Mouse (Mus musculus): ENCODE data around the gene Mfsd4b5.
"Not testable (repeated sequence)": the region's sequence is repeated elsewhere in the genome, so short reads cannot be mapped to it uniquely, and the experiment has no call there.

Mfsd4b5 gene

DNA sequence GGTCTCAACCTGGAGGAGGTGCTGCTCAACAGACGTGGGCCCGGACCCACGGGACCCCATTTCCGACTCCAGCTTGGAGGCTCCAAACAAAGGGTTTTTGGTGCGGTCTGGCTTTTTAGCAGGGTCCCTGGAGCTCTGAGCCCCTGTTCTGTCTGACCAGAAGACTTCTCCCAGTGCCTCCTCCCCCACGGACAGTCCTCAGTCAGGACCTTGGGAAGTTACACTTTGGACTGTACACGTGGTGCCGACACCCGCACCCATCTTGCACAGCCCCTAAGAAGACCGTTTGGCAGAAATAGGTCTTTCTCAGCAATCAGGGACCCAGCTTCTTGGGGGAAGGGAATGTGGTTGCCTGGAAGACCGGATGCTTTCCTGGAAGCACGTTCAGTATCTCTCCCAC, at the start of gene Mfsd4b5:
TSS of gene Mfsd4b5 (minus strand) at position 181 of the 400 bp plus-strand sequence.
- no peak for DNase-seq (ENCODE audit: low read depth, low spot score)

DNA sequence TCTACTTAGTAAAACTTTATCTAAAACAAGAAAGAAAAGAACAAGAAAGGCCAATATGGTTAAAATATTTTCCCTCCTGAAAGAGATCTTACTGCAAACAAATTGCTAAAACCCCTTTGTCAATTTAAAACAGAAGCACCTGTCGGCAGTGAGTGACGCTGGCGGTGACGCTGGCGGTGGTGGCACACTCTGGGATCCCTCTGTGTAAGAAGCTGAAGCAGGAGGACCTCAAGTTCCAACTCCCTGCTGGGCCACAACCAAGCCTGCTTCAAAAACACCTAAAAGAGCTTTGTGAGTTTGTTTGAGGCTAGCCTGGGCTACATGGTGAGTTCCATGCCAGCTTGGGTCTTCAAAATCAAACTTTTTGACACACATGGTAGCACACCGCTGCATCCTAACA, 48.5 kb upstream of the Mfsd4b5 start:
- DNase-seq (ENCODE audit: low read depth, low spot score): no peak

DNA sequence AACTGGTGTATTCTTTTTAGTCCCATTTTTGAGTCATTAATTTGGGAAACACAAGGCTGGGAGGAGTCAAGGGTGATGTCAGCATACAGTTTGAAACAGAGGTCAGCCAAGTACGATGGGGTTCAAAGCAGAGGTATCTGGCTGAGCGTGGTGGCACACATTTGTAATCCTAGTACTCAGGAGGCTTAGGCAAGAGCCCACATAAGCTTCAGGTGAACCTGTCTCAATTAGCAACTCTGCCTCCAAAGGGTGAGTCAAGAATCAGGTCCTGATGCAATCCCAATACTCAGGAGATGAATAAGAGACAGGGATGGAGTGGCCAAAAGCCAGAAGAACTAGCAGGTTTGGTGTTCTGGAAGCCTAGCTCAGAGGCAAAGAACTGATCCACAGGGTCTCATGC, 46.5 kb upstream of the Mfsd4b5 start:
- DNase-seq (ENCODE audit: low read depth, low spot score): no peak

DNA sequence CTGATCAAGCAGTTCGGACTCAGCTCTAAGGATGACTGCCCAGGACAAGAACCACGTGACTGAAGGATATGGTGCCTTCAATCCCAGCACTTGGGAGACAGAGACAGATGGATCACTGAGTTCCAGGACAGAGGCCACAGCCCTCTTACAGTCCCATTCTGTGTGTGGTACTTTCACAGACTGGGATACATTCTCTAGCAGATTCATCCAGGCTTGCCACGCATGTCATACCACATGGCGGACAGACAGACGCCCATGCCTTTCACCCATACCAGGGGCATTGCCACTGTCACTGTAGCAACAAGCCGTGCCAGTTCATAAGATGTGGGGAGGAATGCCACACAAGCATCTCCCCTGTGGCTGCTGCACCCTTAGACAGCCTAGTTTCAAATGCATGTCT, 44.3 kb upstream of the Mfsd4b5 start:
- DNase-seq (ENCODE audit: low read depth, low spot score): no peak

DNA sequence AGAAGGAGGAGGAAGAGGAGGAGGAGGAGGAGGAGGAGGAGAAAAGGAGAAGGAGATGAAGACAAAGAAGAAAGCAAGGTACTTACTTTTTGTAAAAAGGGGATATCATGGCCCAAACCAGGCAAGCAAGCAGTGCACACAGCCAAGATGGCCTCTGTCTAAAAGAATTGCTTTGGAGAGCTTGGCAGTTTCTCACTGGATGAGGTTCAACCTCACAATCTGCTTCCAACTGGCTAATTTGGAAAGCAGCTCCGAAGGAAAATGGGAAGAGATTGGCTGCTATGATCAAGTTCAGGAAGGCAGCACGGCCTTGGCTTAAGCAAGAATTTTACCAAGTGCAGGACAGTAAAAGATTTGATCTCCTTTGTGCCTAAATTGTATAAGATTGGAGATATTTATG, 43.2 kb upstream of the Mfsd4b5 start:
- DNase-seq (ENCODE audit: low read depth, low spot score): no peak

DNA sequence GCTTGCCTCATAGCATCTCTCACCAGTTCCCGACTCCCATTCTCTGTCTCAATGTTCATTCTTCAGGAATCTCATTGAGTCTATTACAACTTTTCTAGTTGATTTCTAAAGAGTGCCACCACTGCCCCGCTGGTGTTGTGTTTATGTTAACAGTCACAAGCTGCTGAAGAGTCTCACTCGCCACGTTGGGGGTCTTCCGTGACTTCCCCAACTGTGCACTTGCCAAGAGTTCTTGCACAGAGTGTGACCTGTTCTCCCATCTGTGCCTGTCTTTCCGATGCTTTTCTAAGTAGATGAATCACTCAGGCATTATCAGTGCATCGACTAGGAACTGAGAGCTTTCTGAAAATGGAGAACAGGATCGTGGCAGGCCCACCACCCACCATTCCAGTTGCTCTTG, 41.6 kb upstream of the Mfsd4b5 start:
- DNase-seq (ENCODE audit: low read depth, low spot score): no peak

DNA sequence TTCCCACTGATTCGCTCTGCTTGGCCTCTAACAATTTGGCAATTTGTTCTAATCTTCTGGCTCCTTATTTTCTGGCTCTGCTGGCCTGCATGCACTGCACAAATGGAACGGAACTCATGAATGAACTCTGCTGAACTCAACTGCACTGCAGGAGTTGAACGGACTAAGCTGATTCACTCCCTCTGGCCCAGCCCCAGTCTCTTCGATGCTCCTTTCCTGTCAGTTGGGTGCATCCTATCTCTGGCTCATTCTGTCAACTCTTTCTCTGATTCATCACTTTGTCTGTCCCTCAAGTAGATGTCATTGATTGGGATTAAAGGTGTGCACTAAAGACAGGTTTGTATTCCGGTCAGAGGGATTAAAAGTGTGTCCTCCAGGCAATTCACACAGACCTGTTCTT, 40.1 kb upstream of the Mfsd4b5 start:
- no peak for DNase-seq (ENCODE audit: low read depth, low spot score)

DNA sequence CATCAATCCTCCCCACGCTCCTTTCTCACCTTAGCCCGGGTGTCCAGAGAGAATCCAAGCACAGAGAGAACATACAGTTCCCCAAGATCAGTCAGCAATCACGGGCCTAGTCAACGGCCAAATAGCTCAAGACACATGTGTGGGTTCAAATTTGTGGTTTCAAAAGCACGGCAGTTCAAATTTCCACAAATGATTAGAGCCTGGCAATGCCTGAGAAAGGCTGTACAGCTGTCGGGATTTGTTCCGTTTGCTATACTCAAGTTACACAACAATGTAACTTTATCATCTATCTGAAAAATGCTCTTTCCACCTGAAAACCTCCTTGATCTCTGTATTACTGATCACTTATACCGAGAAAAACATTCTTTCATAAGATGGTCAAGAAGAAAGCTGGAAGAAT, 39.1 kb upstream of the Mfsd4b5 start:
- no peak for DNase-seq (ENCODE audit: low read depth, low spot score)

DNA sequence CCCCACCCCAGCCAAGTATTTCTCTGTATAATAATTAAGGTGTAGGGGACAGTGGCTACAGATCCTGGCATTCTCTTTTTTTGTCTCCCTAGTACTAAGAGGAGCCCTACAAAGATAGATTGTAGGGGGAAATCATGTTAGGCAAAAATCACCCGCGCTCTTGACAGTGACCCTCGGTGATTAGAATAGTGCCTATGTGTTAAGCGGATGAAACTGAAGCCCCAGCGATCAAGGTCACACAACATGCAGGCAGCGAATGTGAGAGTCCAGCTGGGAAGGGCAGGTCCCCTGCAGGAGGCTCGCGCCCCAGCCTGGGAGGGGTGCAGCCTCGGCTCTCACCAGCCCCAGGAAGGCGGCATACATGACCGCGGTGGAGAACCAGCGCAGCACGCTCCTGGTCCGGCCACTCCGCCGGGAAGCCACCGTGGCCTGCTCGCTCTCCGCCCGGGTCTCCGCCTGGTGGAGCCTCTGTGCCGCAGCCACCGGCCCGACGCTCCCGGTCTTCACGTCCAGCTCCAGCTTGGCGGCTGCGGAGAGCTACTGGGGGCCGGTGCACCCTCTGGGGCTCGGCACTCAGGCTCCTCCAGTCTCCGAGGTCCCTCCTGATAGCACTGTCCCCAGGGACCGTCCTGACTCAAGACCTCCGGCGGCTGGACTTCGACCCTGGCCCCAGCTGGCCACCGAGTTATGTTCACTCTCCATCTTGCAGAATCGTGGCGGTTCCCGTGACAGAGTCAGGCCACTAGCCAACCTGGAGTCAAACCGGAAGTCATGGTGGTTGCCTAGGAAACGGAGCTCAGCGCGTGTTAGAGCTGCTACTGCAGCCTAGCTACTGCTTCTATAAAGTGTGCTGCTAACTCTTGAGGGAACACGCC, 38.3 kb upstream of the Mfsd4b5 start, which contains the start of gene Mfsd4b1:
TSS of gene Mfsd4b1 (minus strand) at position 715 of the 875 bp plus-strand sequence.
- DNase-seq (ENCODE audit: low read depth, low spot score): peak; percentile 92

DNA sequence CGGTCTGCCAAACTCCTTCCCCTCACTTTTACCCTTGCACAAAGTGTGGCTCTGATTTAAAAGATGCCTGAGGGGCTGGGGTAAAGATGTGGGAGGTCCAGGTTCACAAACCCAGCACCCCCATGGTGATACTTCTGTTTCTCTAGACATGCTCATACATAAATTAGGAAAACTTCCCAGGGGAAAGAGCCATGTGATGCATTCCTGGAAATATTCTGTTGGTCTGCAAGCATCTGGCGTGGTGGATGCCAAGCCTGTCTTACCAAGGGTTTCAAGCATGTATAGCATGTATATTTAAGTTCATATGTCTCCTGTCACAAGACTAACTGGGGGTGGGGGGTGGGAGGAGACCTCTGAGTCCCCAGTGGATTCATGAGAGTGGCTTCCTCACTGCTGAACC, 34.0 kb upstream of the Mfsd4b5 start:
- DNase-seq (ENCODE audit: low read depth, low spot score): no peak

DNA sequence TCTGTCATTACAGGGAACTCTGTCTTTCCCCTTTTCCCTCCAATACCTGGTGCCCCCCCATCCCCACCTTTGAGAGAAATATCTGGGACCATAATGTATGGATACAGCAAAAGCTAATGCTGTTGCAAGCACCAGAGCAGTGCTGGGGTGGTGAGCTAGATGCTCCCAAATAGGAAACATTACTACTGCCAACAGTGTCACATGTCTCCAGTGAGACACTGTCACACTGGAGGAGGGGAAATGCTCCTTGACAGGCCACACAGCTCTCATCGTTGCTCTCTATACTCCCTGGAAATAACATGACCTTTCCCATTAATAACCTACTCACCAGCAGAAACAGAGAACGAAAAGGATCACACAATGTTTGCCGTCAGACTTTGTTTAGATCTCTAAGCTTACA, 33.0 kb upstream of the Mfsd4b5 start:
- DNase-seq (ENCODE audit: low read depth, low spot score): no peak

DNA sequence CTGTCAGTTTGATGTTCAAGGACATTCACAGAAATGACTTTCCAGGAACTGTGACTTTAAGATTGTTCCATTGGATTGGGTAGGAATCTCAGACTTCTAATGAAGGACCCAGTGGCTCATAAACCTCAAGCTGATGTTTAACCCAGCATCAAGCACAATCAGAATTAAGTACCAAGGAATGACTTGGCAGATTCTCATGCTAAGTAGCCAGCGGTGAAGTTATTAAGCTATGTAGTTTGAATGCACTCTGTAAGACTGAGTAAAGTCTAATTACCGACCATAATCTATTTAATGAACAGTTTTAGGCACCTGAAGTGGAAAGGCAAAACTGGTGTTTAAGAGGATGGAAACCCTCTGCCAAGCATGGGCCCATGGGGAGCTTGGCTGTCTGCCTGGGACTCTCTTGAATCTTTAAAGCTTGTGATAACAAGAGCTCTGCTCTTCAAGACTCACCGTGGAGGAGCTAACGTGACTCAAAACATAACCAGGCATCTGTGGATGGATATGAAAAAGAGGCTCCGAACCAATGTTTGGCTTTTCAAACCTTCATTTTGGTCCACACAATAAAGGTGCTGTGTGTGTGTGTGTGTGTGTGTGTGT, 31.9 kb upstream of the Mfsd4b5 start:
- DNase-seq (ENCODE audit: low read depth, low spot score): no peak

DNA sequence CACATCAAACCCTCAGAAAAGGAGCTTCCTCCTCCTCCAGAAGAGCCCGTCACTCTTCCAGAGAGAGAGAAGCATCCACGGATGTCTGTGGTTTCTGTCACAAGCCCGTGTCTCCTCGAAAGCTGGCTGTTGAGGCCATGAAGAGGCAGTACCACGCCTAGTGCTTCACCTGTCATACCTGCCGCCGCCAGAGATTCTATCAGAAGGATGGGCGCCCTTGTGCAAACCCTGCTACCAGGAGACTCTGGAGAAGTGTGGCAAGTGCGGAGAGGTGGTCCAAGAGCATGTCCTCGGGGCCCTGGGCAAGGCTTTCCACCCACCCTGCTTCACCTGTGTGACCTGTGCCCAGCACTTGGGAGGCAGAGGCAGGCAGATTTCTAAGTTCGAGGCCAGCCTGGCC, 23.1 kb upstream of the Mfsd4b5 start:
- no peak for DNase-seq (ENCODE audit: low read depth, low spot score)

DNA sequence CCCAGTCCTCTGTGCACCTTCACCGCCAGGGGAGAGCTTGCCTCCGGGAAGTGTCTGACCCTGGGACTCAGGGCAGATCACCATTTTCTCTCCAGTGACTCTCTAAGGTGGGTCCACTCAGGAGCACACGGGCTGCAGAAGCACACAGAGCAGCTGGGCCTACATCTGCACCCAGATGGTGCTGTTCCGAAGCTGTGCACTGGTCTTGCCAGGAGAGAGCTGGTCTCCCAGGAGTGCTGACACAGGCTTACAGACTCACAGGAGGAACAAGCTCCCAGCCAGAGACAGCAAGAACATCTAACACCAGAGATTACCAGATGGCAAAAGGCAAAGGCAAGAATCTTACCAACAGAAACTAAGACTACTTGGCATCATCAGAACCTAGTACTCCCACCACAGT, 22.4 kb upstream of the Mfsd4b5 start:
- DNase-seq (ENCODE audit: low read depth, low spot score): not testable (repeated sequence)

DNA sequence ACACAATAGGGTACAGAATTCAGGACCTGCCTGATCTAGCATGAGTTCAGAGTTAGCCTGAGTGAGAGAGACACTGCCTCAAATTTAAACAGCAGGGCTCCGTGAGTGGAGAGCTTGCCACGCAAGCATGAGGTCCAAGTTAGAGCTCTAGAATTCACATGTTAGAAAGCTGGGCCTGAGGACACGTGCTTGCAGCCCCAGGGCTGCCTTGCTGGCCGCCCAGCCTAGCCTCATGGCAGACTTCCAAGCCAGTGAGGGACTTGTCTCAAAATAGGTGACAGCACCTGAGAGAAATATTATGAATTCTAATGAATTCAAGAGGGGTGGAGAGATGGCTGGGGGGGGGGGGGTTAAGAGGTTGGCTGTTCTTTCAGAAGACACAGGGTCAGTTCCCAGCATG, 21.5 kb upstream of the Mfsd4b5 start:
- no peak for DNase-seq (ENCODE audit: low read depth, low spot score)

DNA sequence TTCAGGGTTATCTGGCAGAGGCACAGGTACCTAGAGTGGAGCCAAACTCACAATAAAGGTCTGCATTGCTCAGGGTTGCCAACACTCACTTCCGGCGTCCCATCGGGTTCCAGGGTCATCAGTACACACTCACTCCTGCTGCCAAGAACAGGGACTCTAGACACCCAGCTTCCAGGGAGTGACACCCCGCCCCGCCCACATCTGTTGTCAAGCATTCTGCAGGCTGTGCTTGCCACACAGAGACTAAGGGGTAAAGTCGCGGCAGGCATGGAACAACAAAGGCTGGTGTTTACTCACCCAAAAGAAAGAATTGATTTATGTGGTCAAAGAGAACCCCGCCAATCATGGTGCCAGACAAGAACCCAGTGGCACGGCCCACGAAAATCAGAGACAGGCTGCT, 20.5 kb upstream of the Mfsd4b5 start:
- peak; percentile 51 for DNase-seq (ENCODE audit: low read depth, low spot score)

DNA sequence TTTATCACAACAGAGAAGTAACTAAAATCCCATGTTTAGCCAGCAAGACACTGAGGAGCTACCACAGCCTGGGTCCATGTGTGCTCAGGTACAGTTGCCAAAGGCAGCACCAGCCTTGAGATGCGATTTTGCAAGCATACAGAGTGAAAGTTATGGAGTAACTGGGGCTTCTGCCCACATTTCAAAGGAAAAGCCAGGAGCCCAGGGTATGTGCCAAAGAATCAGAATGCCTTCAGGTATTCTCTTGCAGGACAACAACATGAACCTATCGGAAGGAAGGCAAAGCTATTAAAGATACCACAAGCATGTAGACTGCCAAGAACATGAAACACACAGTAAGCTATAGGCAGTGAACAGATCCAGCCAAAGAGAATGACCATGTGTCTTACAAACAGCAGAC, 14.3 kb upstream of the Mfsd4b5 start:
- DNase-seq (ENCODE audit: low read depth, low spot score): no peak

DNA sequence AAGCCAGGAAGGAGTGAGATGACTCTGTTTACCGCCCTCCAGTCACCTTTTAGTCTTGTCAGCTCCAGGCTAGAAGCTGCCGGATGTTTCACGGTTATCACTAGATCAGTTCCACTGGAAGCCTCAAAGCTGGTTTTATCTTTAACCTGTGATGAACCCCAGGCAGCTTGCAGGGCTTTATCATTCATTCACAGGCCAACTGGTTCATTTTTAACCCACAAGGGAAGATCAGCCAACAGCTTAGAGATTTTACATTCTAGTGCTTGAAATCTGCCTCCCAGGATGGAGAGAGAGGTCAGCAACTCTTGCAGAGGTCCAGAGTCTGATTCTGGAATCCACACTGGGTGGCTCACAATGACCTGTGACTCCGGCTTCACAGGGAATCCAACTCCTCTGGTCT, 4.7 kb upstream of the Mfsd4b5 start:
- DNase-seq (ENCODE audit: low read depth, low spot score): no peak

DNA sequence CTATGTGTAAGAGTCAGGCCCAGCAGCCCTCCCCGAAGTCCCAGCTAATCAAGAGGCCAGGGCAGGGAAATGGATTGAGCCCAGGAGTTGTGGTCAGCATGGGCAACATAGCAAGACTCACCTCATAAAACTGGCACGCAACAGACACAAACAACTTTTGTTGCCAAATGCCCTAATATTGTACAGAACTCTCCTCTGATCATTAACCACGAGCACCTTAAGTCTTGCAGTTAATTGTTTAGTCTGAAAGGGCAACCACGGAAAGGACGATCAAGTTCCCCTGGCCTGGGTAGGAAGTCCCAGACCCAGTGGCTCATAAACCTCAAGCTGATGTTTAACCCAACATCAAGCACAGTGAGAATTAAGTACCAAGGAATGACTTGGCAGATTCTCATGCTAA, 3.8 kb downstream of the Mfsd4b5 start:
- DNase-seq (ENCODE audit: low read depth, low spot score): no peak

DNA sequence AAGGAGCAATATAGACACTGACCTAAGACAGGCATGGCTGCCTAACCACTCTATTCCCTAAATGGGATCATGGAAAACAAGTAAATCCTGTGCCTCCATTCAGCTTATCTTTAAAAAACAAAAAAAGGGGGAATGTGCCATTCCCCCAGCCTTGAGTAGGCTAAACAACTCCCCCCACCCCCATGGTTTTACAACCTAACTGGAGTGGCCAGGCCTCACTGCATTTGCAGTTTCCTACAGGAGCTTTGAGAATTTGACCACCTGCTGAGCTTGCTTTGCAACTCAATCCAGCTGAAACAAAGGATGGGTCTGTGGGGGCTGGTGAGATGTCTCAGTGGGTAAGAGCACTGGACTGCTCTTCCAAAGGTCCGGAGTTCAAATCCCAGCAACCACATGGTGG, 8.2 kb downstream of the Mfsd4b5 start:
- peak; percentile 83 for DNase-seq (ENCODE audit: low read depth, low spot score)

DNA sequence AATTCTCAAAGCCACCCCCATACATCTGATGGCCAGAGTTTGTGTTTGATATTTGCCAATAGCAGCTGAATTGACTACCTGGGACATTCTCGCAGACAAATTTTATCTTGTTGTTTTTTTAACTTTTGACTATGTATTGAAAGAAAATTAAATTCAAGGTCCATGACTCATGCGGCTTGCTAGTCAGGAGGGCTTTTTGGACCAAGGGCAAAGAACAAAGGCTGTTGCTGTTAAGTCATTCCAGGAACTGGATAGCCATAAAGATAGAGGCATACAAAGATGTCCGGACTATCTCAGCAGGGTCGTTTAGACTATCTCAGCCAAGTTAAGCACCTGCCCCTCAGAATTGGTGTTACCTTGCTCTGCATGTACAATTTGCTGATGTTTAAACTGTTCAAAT, 9.1 kb downstream of the Mfsd4b5 start:
- no peak for DNase-seq (ENCODE audit: low read depth, low spot score)

DNA sequence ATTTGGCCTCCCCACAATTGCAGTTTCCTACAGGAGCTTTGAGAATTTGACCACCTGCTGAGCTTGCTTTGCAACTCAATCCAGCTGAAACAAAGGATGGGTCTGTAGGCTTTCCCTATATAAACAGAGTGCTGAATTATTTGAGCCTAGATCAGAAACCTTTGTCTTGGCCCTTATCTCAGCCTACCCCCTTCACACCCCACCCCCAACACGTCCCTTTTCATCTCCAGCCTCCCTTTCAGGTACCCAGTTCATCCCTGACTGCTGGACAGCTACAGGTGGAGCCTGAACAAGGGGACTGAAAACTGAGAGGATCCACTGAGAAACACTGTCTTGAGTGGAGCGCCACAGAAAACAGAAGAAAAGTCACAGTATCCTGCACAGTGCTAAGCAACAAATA, 10.7 kb downstream of the Mfsd4b5 start:
- DNase-seq (ENCODE audit: low read depth, low spot score): peak; percentile 91

DNA sequence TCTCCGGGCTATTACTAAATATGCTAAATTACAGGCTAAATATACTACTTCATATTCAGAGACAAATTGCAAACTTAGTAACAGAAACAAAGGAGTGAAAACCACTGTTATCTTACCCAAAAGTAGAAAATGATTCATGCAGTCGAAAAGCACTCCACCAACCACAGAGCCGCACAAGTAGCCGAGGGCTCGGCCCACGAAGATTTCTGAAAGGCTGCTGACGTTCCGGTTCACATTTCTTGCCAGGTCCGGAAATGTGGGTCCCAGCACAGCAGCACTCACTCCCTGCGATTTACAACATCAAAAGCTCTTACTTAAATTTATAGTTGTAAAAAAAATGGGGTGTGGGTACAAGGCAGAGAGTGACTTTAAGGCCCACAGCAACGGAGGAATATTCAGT, 11.5 kb downstream of the Mfsd4b5 start:
- no peak for DNase-seq (ENCODE audit: low read depth, low spot score)
